10 mouse cellular contexts compared by ENCODE assay signal in genomic region chr6:138420536-138420891, GRCm38 (mm10).
A peak's percentile ranks its signal among the peaks of the same experiment; 100 is the strongest.
DNase-seq lines count a peak whose midpoint lies in the region; ATAC-seq and TF ChIP-seq lines count a peak whose summit lies in the region.
"Had no signal": no experiment of that assay in that cellular context is flagged by ENCODE, and none has a peak within 500 bp of the region (broad histone marks: within the 10 kb centered on the region; RNA-seq: fewer than 3 reads in every experiment).

No protein-coding gene starts in this region.

- 6% methylated on average over 3 of the region's 3 CpGs for WGBS in lung, postnatal 0 days
- 8% methylated on average over 3 of the region's 3 CpGs for WGBS in limb, embryonic 13.5 days
- 26% methylated on average over 3 of the region's 3 CpGs for WGBS in stomach, postnatal 0 days

- H3K27me3 ChIP-seq in lung, postnatal 0 days (replicated peaks; ENCODE audit: insufficient read depth, low read length) = no peaks in the 10 kb centered on the region
- peaks cover 47% of the 10 kb centered on the region for H3K27me3 ChIP-seq in limb, embryonic 13.5 days
- no peaks in the 10 kb centered on the region for H3K27me3 ChIP-seq in stomach, postnatal 0 days (ENCODE audit: control insufficient read depth, insufficient read depth, low read length)

- H3K4me3 ChIP-seq in lung, postnatal 0 days (ENCODE audit: low read depth, low read length) = no peak overlapping the region
- peak overlapping the region; percentile 41; the same call in 1 of the 2 replicates for H3K4me3 ChIP-seq in limb, embryonic 13.5 days
- no peak overlapping the region for H3K4me3 ChIP-seq in stomach, postnatal 0 days (ENCODE audit: low read depth, low read length)
- H3K4me3 ChIP-seq: erythroblast, embryonic 14.5 days had no signal

- no peak for TF ChIP-seq CTCF in lung, postnatal 0 days (IDR thresholded peaks at IDR 0.05)
- no peak for TF ChIP-seq CTCF in stomach, postnatal 0 days (IDR thresholded peaks at IDR 0.05; ENCODE audit: low read depth)

- no peak overlapping the region for H3K9ac ChIP-seq in lung, postnatal 0 days (replicated peaks; ENCODE audit: low read depth)
- H3K9ac ChIP-seq in limb, embryonic 13.5 days = 0 out of 2 replicates have a peak overlapping the region, but pooled peaks have one; percentile 5
- no peak overlapping the region for H3K9ac ChIP-seq in stomach, postnatal 0 days (ENCODE audit: low read length)
- H3K9ac ChIP-seq: limb, embryonic 15.5 days had no signal

- no peak overlapping the region for H3K27ac ChIP-seq in lung, postnatal 0 days (ENCODE audit: low read length)
- no peak overlapping the region for H3K27ac ChIP-seq in limb, embryonic 13.5 days
- no peak overlapping the region for H3K27ac ChIP-seq in stomach, postnatal 0 days (replicated peaks)
- H3K27ac ChIP-seq: limb, embryonic 15.5 days had no signal

- H3K36me3 ChIP-seq in lung, postnatal 0 days (ENCODE audit: insufficient read depth, low read length) = no peaks in the 10 kb centered on the region
- H3K36me3 ChIP-seq in limb, embryonic 13.5 days = no peaks in the 10 kb centered on the region
- H3K36me3 ChIP-seq in stomach, postnatal 0 days (ENCODE audit: control insufficient read depth, insufficient read depth, low read length) = no peaks in the 10 kb centered on the region
- H3K36me3 ChIP-seq: limb, embryonic 15.5 days had no signal

- H3K4me2 ChIP-seq in lung, postnatal 0 days (replicated peaks; ENCODE audit: low read depth, low read length) = no peak overlapping the region
- H3K4me2 ChIP-seq in limb, embryonic 13.5 days (replicated peaks) = peak overlapping the region; percentile 72
- H3K4me2 ChIP-seq in stomach, postnatal 0 days (replicated peaks; ENCODE audit: low read depth) = peak overlapping the region; percentile 61; the same call in 1 of the 2 replicates

- H3K9me3 ChIP-seq in lung, postnatal 0 days (ENCODE audit: low read length) = no peaks in the 10 kb centered on the region
- H3K9me3 ChIP-seq in limb, embryonic 13.5 days = no peaks in the 10 kb centered on the region
- no peaks in the 10 kb centered on the region for H3K9me3 ChIP-seq in stomach, postnatal 0 days (ENCODE audit: control insufficient read depth, low read length)
- H3K9me3 ChIP-seq: limb, embryonic 15.5 days had no signal

- ATAC-seq in lung, postnatal 0 days = no peak
- no peak for ATAC-seq in limb, embryonic 13.5 days (ENCODE audit: low FRiP score, low read depth)
- ATAC-seq in stomach, postnatal 0 days (ENCODE audit: low FRiP score, low TSS enrichment) = no peak

- DNase-seq in cerebellum, postnatal 10 days = peak; percentile 33 to 37
- no peak for DNase-seq in cerebellum, postnatal 36 days
- peak; percentile 5 for DNase-seq in lung, postnatal 0 days (ENCODE audit: low spot score)
- no peak for DNase-seq in lung, postnatal 4 days
- DNase-seq in stomach, postnatal 0 days (ENCODE audit: low spot score) = no peak
- DNase-seq in cerebellum, adult 8-10 months = no peak
- DNase-seq in gastrocnemius, adult 18-20 months (ENCODE audit: low spot score) = no peak

- H3K4me1 ChIP-seq in lung, postnatal 0 days (ENCODE audit: insufficient read depth, low read depth, low read length) = 0 out of 2 replicates have a peak, but pooled peaks cover 2% of the 10 kb centered on the region
- H3K4me1 ChIP-seq in limb, embryonic 13.5 days = peaks cover 25% of the 10 kb centered on the region
- H3K4me1 ChIP-seq in stomach, postnatal 0 days (replicated peaks; ENCODE audit: control insufficient read depth, insufficient read depth) = peaks cover 6% of the 10 kb centered on the region

- no peak for TF ChIP-seq EP300 in lung, postnatal 0 days (IDR thresholded peaks at IDR 0.05)
- TF ChIP-seq EP300 in stomach, postnatal 0 days (optimal IDR thresholded peaks at IDR 0.05) = no peak

Comparison
In these comparisons a context has a peak if more than half of its experiments do, and no peak if none do; other contexts are left out.
1. DNase-seq: peak in cerebellum, postnatal 10 days (2 of 2) and lung, postnatal 0 days (single experiment); none in cerebellum, postnatal 36 days (0 of 2), lung, postnatal 4 days (0 of 2), stomach, postnatal 0 days (single experiment), cerebellum, adult 8-10 months (single experiment) and gastrocnemius, adult 18-20 months (single experiment).